Mouse (Mus musculus): ENCODE results near the gene Igsf9b. TPM values are rescaled to one million over a fixed set of nuclear protein-coding genes. Genes with fewer than 3 reads are reported as not detected.

Gene Igsf9b
- polyA plus RNA-seq (2014; fragmentation: Nextera tagmentation; extraction: Ambion mirVana), result 1.7 and 2.8 TPM in 2 replicates

- no peak within 1 kb of the TSS; the same call in 1 of the 2 replicates for H3K9ac ChIP-seq (ENCODE audit: low read depth, low read length)
- 0 out of 2 replicates have a peak, but pooled peaks cover 2% of the 10 kb centered on the region for H3K4me1 ChIP-seq (ENCODE audit: control insufficient read depth, insufficient read depth, low read length)
- no peak within 1 kb of the TSS for H3K27ac ChIP-seq (ENCODE audit: low read depth, low read length)
- H3K4me3 ChIP-seq (ENCODE audit: low read depth, low read length), result peak within 1 kb of the TSS; percentile 67
- H3K9me3 ChIP-seq (replicated peaks; ENCODE audit: control insufficient read depth, low read length), result no peaks in the 10 kb centered on the region
- no peaks in the 10 kb centered on the region for H3K36me3 ChIP-seq (ENCODE audit: control insufficient read depth, insufficient read depth, low read length)
- WGBS (ENCODE audit: insufficient replicate concordance), result under 1% methylated on average over 40 of the region's 40 CpGs
- ATAC-seq (replicated peaks; ENCODE audit: insufficient number of reproducible peaks, low FRiP score, low TSS enrichment), result peak; percentile 94
- peaks cover 26% of the 10 kb centered on the region for H3K27me3 ChIP-seq (ENCODE audit: control insufficient read depth, insufficient read depth, low read length)
- H3K4me2 ChIP-seq, result peak within 1 kb of the TSS; percentile 94
Observed at GRCm38 (mm10) chr9:27298411-27299285, at the start of gene Igsf9b. TSS of gene Igsf9b (plus strand) at chr9:27299204.

- Histone ChIP-seq H3K36me3 (ENCODE audit: control insufficient read depth, insufficient read depth, low read length) (no peaks in the 10 kb centered on the region), H3K9ac (ENCODE audit: low read depth, low read length) (no peak overlapping the region), H3K9me3 (replicated peaks; ENCODE audit: control insufficient read depth, low read length) (no peaks in the 10 kb centered on the region), H3K27ac (ENCODE audit: low read depth, low read length) (no peak overlapping the region), H3K4me3 (ENCODE audit: low read depth, low read length) (no peak overlapping the region), H3K4me2 (no peak overlapping the region), H3K27me3 (ENCODE audit: control insufficient read depth, insufficient read depth, low read length) (no peaks in the 10 kb centered on the region), H3K4me1 (ENCODE audit: control insufficient read depth, insufficient read depth, low read length) (no peaks in the 10 kb centered on the region)
- no peak for ATAC-seq (replicated peaks; ENCODE audit: insufficient number of reproducible peaks, low FRiP score, low TSS enrichment)
- 55% methylated on average over 7 of the region's 7 CpGs for WGBS (ENCODE audit: insufficient replicate concordance)
Observed at GRCm38 (mm10) chr9:27252034-27252714, 46.8 kb upstream of the Igsf9b start.

- Histone ChIP-seq H3K36me3 (ENCODE audit: control insufficient read depth, insufficient read depth, low read length) (no peaks in the 10 kb centered on the region), H3K4me1 (ENCODE audit: control insufficient read depth, insufficient read depth, low read length) (no peaks in the 10 kb centered on the region), H3K9ac (ENCODE audit: low read depth, low read length) (no peak overlapping the region), H3K4me3 (ENCODE audit: low read depth, low read length) (no peak overlapping the region), H3K4me2 (no peak overlapping the region), H3K27me3 (ENCODE audit: control insufficient read depth, insufficient read depth, low read length) (no peaks in the 10 kb centered on the region), H3K27ac (ENCODE audit: low read depth, low read length) (no peak overlapping the region), H3K9me3 (replicated peaks; ENCODE audit: control insufficient read depth, low read length) (no peaks in the 10 kb centered on the region)
- WGBS (ENCODE audit: insufficient replicate concordance), result 50% methylated on average over 6 of the region's 6 CpGs
- no peak for ATAC-seq (replicated peaks; ENCODE audit: insufficient number of reproducible peaks, low FRiP score, low TSS enrichment)
Observed at GRCm38 (mm10) chr9:27256454-27256853, 42.5 kb upstream of the Igsf9b start.

- 66% methylated on average over 3 of the region's 3 CpGs for WGBS (ENCODE audit: insufficient replicate concordance)
- ATAC-seq (replicated peaks; ENCODE audit: insufficient number of reproducible peaks, low FRiP score, low TSS enrichment), result no peak
- no peaks in the 10 kb centered on the region for H3K9me3 ChIP-seq (replicated peaks; ENCODE audit: control insufficient read depth, low read length)
- H3K27ac ChIP-seq (ENCODE audit: low read depth, low read length), result no peak overlapping the region
- no peaks in the 10 kb centered on the region for H3K36me3 ChIP-seq (ENCODE audit: control insufficient read depth, insufficient read depth, low read length)
- no peak overlapping the region for H3K9ac ChIP-seq (ENCODE audit: low read depth, low read length)
- H3K27me3 ChIP-seq (ENCODE audit: control insufficient read depth, insufficient read depth, low read length), result no peaks in the 10 kb centered on the region
- no peak overlapping the region for H3K4me3 ChIP-seq (ENCODE audit: low read depth, low read length)
- no peaks in the 10 kb centered on the region for H3K4me1 ChIP-seq (ENCODE audit: control insufficient read depth, insufficient read depth, low read length)
- no peak overlapping the region for H3K4me2 ChIP-seq
Observed at GRCm38 (mm10) chr9:27260378-27260947, 38.5 kb upstream of the Igsf9b start.

GRCm38 (mm10) chr9:27261905-27262304 is 37.1 kb upstream of the Igsf9b start:
- H3K27me3 ChIP-seq (ENCODE audit: control insufficient read depth, insufficient read depth, low read length), result no peaks in the 10 kb centered on the region
- H3K4me1 ChIP-seq (ENCODE audit: control insufficient read depth, insufficient read depth, low read length), result no peaks in the 10 kb centered on the region
- no peak for ATAC-seq (replicated peaks; ENCODE audit: insufficient number of reproducible peaks, low FRiP score, low TSS enrichment)
- H3K9me3 ChIP-seq (replicated peaks; ENCODE audit: control insufficient read depth, low read length), result no peaks in the 10 kb centered on the region
- H3K9ac ChIP-seq (ENCODE audit: low read depth, low read length), result no peak overlapping the region
- no peak overlapping the region for H3K4me2 ChIP-seq
- H3K36me3 ChIP-seq (ENCODE audit: control insufficient read depth, insufficient read depth, low read length), result no peaks in the 10 kb centered on the region
- 64% methylated on average over 2 of the region's 2 CpGs for WGBS (ENCODE audit: insufficient replicate concordance)
- H3K27ac ChIP-seq (ENCODE audit: low read depth, low read length), result no peak overlapping the region
- no peak overlapping the region for H3K4me3 ChIP-seq (ENCODE audit: low read depth, low read length)

GRCm38 (mm10) chr9:27265009-27265408 is 34.0 kb upstream of the Igsf9b start:
- H3K9ac ChIP-seq (ENCODE audit: low read depth, low read length), result no peak overlapping the region
- 48% methylated on average over 3 of the region's 3 CpGs for WGBS (ENCODE audit: insufficient replicate concordance)
- no peaks in the 10 kb centered on the region for H3K27me3 ChIP-seq (ENCODE audit: control insufficient read depth, insufficient read depth, low read length)
- no peaks in the 10 kb centered on the region for H3K9me3 ChIP-seq (replicated peaks; ENCODE audit: control insufficient read depth, low read length)
- no peaks in the 10 kb centered on the region for H3K4me1 ChIP-seq (ENCODE audit: control insufficient read depth, insufficient read depth, low read length)
- H3K27ac ChIP-seq (ENCODE audit: low read depth, low read length), result no peak overlapping the region
- ATAC-seq (replicated peaks; ENCODE audit: insufficient number of reproducible peaks, low FRiP score, low TSS enrichment), result no peak
- no peak overlapping the region for H3K4me3 ChIP-seq (ENCODE audit: low read depth, low read length)
- no peak overlapping the region for H3K4me2 ChIP-seq
- no peaks in the 10 kb centered on the region for H3K36me3 ChIP-seq (ENCODE audit: control insufficient read depth, insufficient read depth, low read length)

GRCm38 (mm10) chr9:27267878-27268277 is 31.1 kb upstream of the Igsf9b start:
- Histone ChIP-seq H3K4me1 (ENCODE audit: control insufficient read depth, insufficient read depth, low read length) (no peaks in the 10 kb centered on the region), H3K9me3 (replicated peaks; ENCODE audit: control insufficient read depth, low read length) (no peaks in the 10 kb centered on the region), H3K9ac (ENCODE audit: low read depth, low read length) (no peak overlapping the region), H3K36me3 (ENCODE audit: control insufficient read depth, insufficient read depth, low read length) (no peaks in the 10 kb centered on the region), H3K27ac (ENCODE audit: low read depth, low read length) (no peak overlapping the region), H3K4me3 (ENCODE audit: low read depth, low read length) (no peak overlapping the region), H3K27me3 (ENCODE audit: control insufficient read depth, insufficient read depth, low read length) (no peaks in the 10 kb centered on the region), H3K4me2 (no peak overlapping the region)
- WGBS (ENCODE audit: insufficient replicate concordance), result 79% methylated on average over 5 of the region's 5 CpGs
- ATAC-seq (replicated peaks; ENCODE audit: insufficient number of reproducible peaks, low FRiP score, low TSS enrichment), result no peak

GRCm38 (mm10) chr9:27268493-27268892 is 30.5 kb upstream of the Igsf9b start:
- Histone ChIP-seq H3K4me3 (ENCODE audit: low read depth, low read length) (no peak overlapping the region), H3K36me3 (ENCODE audit: control insufficient read depth, insufficient read depth, low read length) (no peaks in the 10 kb centered on the region), H3K27me3 (ENCODE audit: control insufficient read depth, insufficient read depth, low read length) (no peaks in the 10 kb centered on the region), H3K27ac (ENCODE audit: low read depth, low read length) (no peak overlapping the region), H3K4me1 (ENCODE audit: control insufficient read depth, insufficient read depth, low read length) (no peaks in the 10 kb centered on the region), H3K4me2 (no peak overlapping the region), H3K9ac (ENCODE audit: low read depth, low read length) (no peak overlapping the region), H3K9me3 (replicated peaks; ENCODE audit: control insufficient read depth, low read length) (no peaks in the 10 kb centered on the region)
- 75% methylated on average over 4 of the region's 4 CpGs for WGBS (ENCODE audit: insufficient replicate concordance)
- ATAC-seq (replicated peaks; ENCODE audit: insufficient number of reproducible peaks, low FRiP score, low TSS enrichment), result no peak
